Mouse (Mus musculus) stomach, embryonic 16.5 days (tissue): ENCODE measurements at regions not wholly inside any gene's neighbourhood (a gene's known extent, or its start where the extent isn't known, plus 50 kb on each side); places are given as distances from the start of the nearest gene placed in this dataset.
A peak's percentile ranks its signal among the peaks of the same experiment; 100 is the strongest.

Experiments used
- ATAC-seq: fragments of 200-750 bp; cut with Nextera tagmentation; 2 replicates; pipeline ENCODE4 v1.8.0; 2017; ENCODE audit warnings: moderate number of reproducible peaks, moderate TSS enrichment; ENCODE audit not compliant: insufficient read depth, low FRiP score
- H3K27ac ChIP-seq: fragments of 300-500 bp; sonication (generic); 2 replicates; pipeline ENCODE4 v1.5.1; 2014; ENCODE audit warnings: low read length
- H3K27me3 ChIP-seq: fragments of 300-500 bp; sonication (generic); 2 replicates; pipeline ENCODE4 v1.6.1; 2014; ENCODE audit warnings: low read length, control low read depth, mixed read lengths; ENCODE audit not compliant: control insufficient read depth, insufficient read depth
- H3K36me3 ChIP-seq: fragments of 300-500 bp; sonication (generic); 2 replicates; pipeline ENCODE4 v1.6.1; 2014; ENCODE audit warnings: low read length; ENCODE audit not compliant: control insufficient read depth, insufficient read depth
- H3K4me1 ChIP-seq: fragments of 300-500 bp; sonication (generic); 2 replicates; pipeline ENCODE4 v1.6.1; 2014; ENCODE audit warnings: low read length, control low read depth, mixed read lengths; ENCODE audit not compliant: control insufficient read depth, insufficient read depth
- H3K4me2 ChIP-seq: fragments of 300-500 bp; sonication (generic); 2 replicates; pipeline ENCODE4 v1.6.1; 2014; ENCODE audit warnings: low read depth, low read length, mixed read lengths
- H3K4me3 ChIP-seq: fragments of 300-500 bp; sonication (generic); replicated peaks from 2 replicates; pipeline ENCODE4 v1.5.1; 2014; ENCODE audit warnings: mild to moderate bottlenecking, low read length
- H3K9ac ChIP-seq: fragments of 300-500 bp; sonication (generic); 2 replicates; pipeline ENCODE4 v1.6.1; 2014; ENCODE audit warnings: low read length
- H3K9me3 ChIP-seq: fragments of 300-500 bp; sonication (generic); replicated peaks from 2 replicates; pipeline ENCODE4 v1.6.1; 2016; ENCODE audit warnings: low read length, control low read depth; ENCODE audit not compliant: control insufficient read depth
- WGBS: fragments of 180-500 bp; shearing (Covaris S2); extraction: QIAGEN DNeasy Blood & Tissue Kit; methylation state at CpG from one replicate; pipeline ENCODE4 v1.1.7; 2014; 5-methylcytosine and 5-hydroxymethylcytosine counted together

GRCm38 (mm10) chr2:28365756-28366155 is 80.8 kb upstream of the Ppp1r26 start:
- Histone ChIP-seq H3K36me3 (no peaks in the 10 kb centered on the region), H3K27me3 (no peaks in the 10 kb centered on the region), H3K4me1 (peaks cover 25% of the 10 kb centered on the region), H3K27ac (no peak overlapping the region), H3K4me2 (no peak overlapping the region), H3K9ac (no peak overlapping the region), H3K4me3 (no peak overlapping the region), H3K9me3 (no peaks in the 10 kb centered on the region)
- ATAC-seq: no peak
- 72% methylated on average over 5 of the region's 5 CpGs for WGBS

- no peaks in the 10 kb centered on the region for H3K9me3 ChIP-seq
- H3K4me1 ChIP-seq: peaks cover 13% of the 10 kb centered on the region
- ATAC-seq: no peak
- H3K9ac ChIP-seq: no peak overlapping the region
- no peak overlapping the region for H3K4me3 ChIP-seq
- WGBS: 11% methylated on average over 3 of the region's 3 CpGs
- no peaks in the 10 kb centered on the region for H3K27me3 ChIP-seq
- H3K4me2 ChIP-seq: no peak overlapping the region
- no peak overlapping the region for H3K27ac ChIP-seq
- no peaks in the 10 kb centered on the region for H3K36me3 ChIP-seq
Observed at GRCm38 (mm10) chr2:28374838-28375237, 71.8 kb upstream of the Ppp1r26 start.

GRCm38 (mm10) chr2:28377948-28378822 is 68.4 kb upstream of the Ppp1r26 start:
- H3K27ac ChIP-seq: no peak overlapping the region
- no peaks in the 10 kb centered on the region for H3K36me3 ChIP-seq
- no peaks in the 10 kb centered on the region for H3K9me3 ChIP-seq
- H3K4me1 ChIP-seq: peaks cover 3% of the 10 kb centered on the region
- H3K4me2 ChIP-seq: 0 out of 2 replicates have a peak overlapping the region, but pooled peaks have one; percentile 5
- ATAC-seq: peak; percentile 68; the same call in 1 of the 2 replicates
- WGBS: 47% methylated on average over 9 of the region's 9 CpGs
- H3K27me3 ChIP-seq: no peaks in the 10 kb centered on the region
- no peak overlapping the region for H3K9ac ChIP-seq
- no peak overlapping the region for H3K4me3 ChIP-seq

- H3K9ac ChIP-seq: no peak overlapping the region
- no peak for ATAC-seq
- H3K4me1 ChIP-seq: peaks cover 1% of the 10 kb centered on the region
- WGBS: 88% methylated on average over 12 of the region's 12 CpGs
- H3K27me3 ChIP-seq: no peaks in the 10 kb centered on the region
- no peak overlapping the region for H3K4me3 ChIP-seq
- H3K9me3 ChIP-seq: no peaks in the 10 kb centered on the region
- no peak overlapping the region for H3K4me2 ChIP-seq
- no peaks in the 10 kb centered on the region for H3K36me3 ChIP-seq
- H3K27ac ChIP-seq: no peak overlapping the region
Observed at GRCm38 (mm10) chr2:28382051-28382802, 64.4 kb upstream of the Ppp1r26 start.

GRCm38 (mm10) chr2:28384875-28385274 is 61.7 kb upstream of the Ppp1r26 start:
- 68% methylated on average over 8 of the region's 8 CpGs for WGBS
- no peak for ATAC-seq
- peaks cover 7% of the 10 kb centered on the region for H3K4me1 ChIP-seq
- no peaks in the 10 kb centered on the region for H3K9me3 ChIP-seq
- no peak overlapping the region for H3K27ac ChIP-seq
- H3K4me3 ChIP-seq: no peak overlapping the region
- no peak overlapping the region for H3K9ac ChIP-seq
- H3K36me3 ChIP-seq: no peaks in the 10 kb centered on the region
- no peaks in the 10 kb centered on the region for H3K27me3 ChIP-seq
- H3K4me2 ChIP-seq: no peak overlapping the region

- Histone ChIP-seq H3K9me3 (no peaks in the 10 kb centered on the region), H3K4me3 (no peak overlapping the region), H3K4me1 (peaks cover 7% of the 10 kb centered on the region), H3K27ac (no peak overlapping the region), H3K4me2 (no peak overlapping the region), H3K9ac (no peak overlapping the region), H3K36me3 (no peaks in the 10 kb centered on the region), H3K27me3 (no peaks in the 10 kb centered on the region)
- 48% methylated on average over 1 of the region's 1 CpGs for WGBS
- ATAC-seq: no peak
Observed at GRCm38 (mm10) chr2:28386784-28387183, 59.8 kb upstream of the Ppp1r26 start.

- Histone ChIP-seq H3K4me2 (no peak overlapping the region), H3K27ac (peak overlapping the region; percentile 30; the same call in 1 of the 2 replicates), H3K4me1 (peaks cover 7% of the 10 kb centered on the region), H3K4me3 (no peak overlapping the region), H3K36me3 (no peaks in the 10 kb centered on the region), H3K9ac (no peak overlapping the region), H3K27me3 (no peaks in the 10 kb centered on the region), H3K9me3 (no peaks in the 10 kb centered on the region)
- 19% methylated on average over 6 of the region's 6 CpGs for WGBS
- ATAC-seq: peak; percentile 50
Observed at GRCm38 (mm10) chr2:28387422-28387836, 59.2 kb upstream of the Ppp1r26 start.

- Histone ChIP-seq H3K4me1 (peaks cover 7% of the 10 kb centered on the region), H3K9ac (no peak overlapping the region), H3K27ac (no peak overlapping the region), H3K9me3 (no peaks in the 10 kb centered on the region), H3K27me3 (no peaks in the 10 kb centered on the region), H3K4me3 (no peak overlapping the region), H3K36me3 (no peaks in the 10 kb centered on the region), H3K4me2 (no peak overlapping the region)
- 73% methylated on average over 4 of the region's 4 CpGs for WGBS
- no peak for ATAC-seq
Observed at GRCm38 (mm10) chr2:28387926-28388325, 58.7 kb upstream of the Ppp1r26 start.

GRCm38 (mm10) chr2:28389703-28390102 is 56.9 kb upstream of the Ppp1r26 start:
- no peaks in the 10 kb centered on the region for H3K9me3 ChIP-seq
- ATAC-seq: no peak
- no peaks in the 10 kb centered on the region for H3K36me3 ChIP-seq
- no peak overlapping the region for H3K4me2 ChIP-seq
- H3K4me1 ChIP-seq: peaks cover 7% of the 10 kb centered on the region
- no peak overlapping the region for H3K9ac ChIP-seq
- no peak overlapping the region for H3K27ac ChIP-seq
- 74% methylated on average over 5 of the region's 5 CpGs for WGBS
- no peak overlapping the region for H3K4me3 ChIP-seq
- no peaks in the 10 kb centered on the region for H3K27me3 ChIP-seq
